Comparison of ENCODE assay signal across 11 mouse cellular contexts in genomic region chr4:155651553-155652269, GRCm38 (mm10). TPM values are rescaled to one million over a fixed set of nuclear protein-coding genes. Genes with fewer than 3 reads are reported as not detected.
DNase-seq lines count a peak whose midpoint lies in the region; ATAC-seq lines count a peak whose summit lies in the region.
"Had no signal": no experiment of that assay in that cellular context is flagged by ENCODE, and none has a peak within 500 bp of the region (broad histone marks: within the 10 kb centered on the region; RNA-seq: fewer than 3 reads in every experiment).

No protein-coding gene starts in this region.

- H3K4me2 ChIP-seq in neural tube, embryonic 12.5 days (replicated peaks): peak overlapping the region; percentile 73; the same call in 1 of the 2 replicates
- no peak overlapping the region for H3K4me2 ChIP-seq in neural tube, embryonic 15.5 days
- peak overlapping the region; percentile 93; the same call in 1 of the 2 replicates for H3K4me2 ChIP-seq in limb, embryonic 12.5 days
- H3K4me2 ChIP-seq in hindbrain, embryonic 12.5 days (replicated peaks): no peak overlapping the region

- H3K27me3 ChIP-seq in neural tube, embryonic 12.5 days (replicated peaks): peaks cover 64% of the 10 kb centered on the region
- H3K27me3 ChIP-seq in neural tube, embryonic 15.5 days (replicated peaks): peaks cover 68% of the 10 kb centered on the region
- peaks cover 62% of the 10 kb centered on the region for H3K27me3 ChIP-seq in limb, embryonic 12.5 days
- peaks cover 64% of the 10 kb centered on the region for H3K27me3 ChIP-seq in hindbrain, embryonic 12.5 days

- no peak overlapping the region for H3K4me3 ChIP-seq in neural tube, embryonic 12.5 days
- H3K4me3 ChIP-seq in neural tube, embryonic 15.5 days (replicated peaks): no peak overlapping the region
- H3K4me3 ChIP-seq in limb, embryonic 12.5 days (replicated peaks): 0 out of 2 replicates have a peak overlapping the region, but pooled peaks have one; percentile 50
- no peak overlapping the region for H3K4me3 ChIP-seq in hindbrain, embryonic 12.5 days
- H3K4me3 ChIP-seq: erythroblast, embryonic 14.5 days had no signal

- ATAC-seq in neural tube, embryonic 12.5 days (ENCODE audit: low FRiP score, low read depth): no peak
- no peak for ATAC-seq in neural tube, embryonic 15.5 days (ENCODE audit: low FRiP score)
- ATAC-seq in limb, embryonic 12.5 days (ENCODE audit: insufficient number of reproducible peaks, insufficient read depth, low FRiP score, low TSS enrichment, low read depth): no peak
- ATAC-seq in hindbrain, embryonic 12.5 days (ENCODE audit: low FRiP score): no peak

- no peak overlapping the region for H3K9ac ChIP-seq in neural tube, embryonic 12.5 days
- no peak overlapping the region for H3K9ac ChIP-seq in neural tube, embryonic 15.5 days (replicated peaks)
- H3K9ac ChIP-seq in limb, embryonic 12.5 days (replicated peaks): no peak overlapping the region; the same call in 1 of the 2 replicates
- H3K9ac ChIP-seq in hindbrain, embryonic 12.5 days: no peak overlapping the region

- peak; percentile 58 to 63 for DNase-seq in heart, adult 9 months (ENCODE audit: low spot score in 2 of 2)
- peak; percentile 77 for DNase-seq in testis, postnatal 14 days (ENCODE audit: low spot score)
- no peak for DNase-seq in right cerebral cortex, postnatal 25 days
- no peak for DNase-seq in frontal cortex, adult 2 months (ENCODE audit: extremely low spot score in 1 of 2, low spot score in 1 of 2)
- DNase-seq: layer of hippocampus, postnatal 36 days had no signal

- peaks cover 58% of the 10 kb centered on the region for H3K36me3 ChIP-seq in neural tube, embryonic 12.5 days
- H3K36me3 ChIP-seq in neural tube, embryonic 15.5 days: peaks cover 66% of the 10 kb centered on the region
- peaks cover 60% of the 10 kb centered on the region for H3K36me3 ChIP-seq in limb, embryonic 12.5 days
- peaks cover 55% of the 10 kb centered on the region for H3K36me3 ChIP-seq in hindbrain, embryonic 12.5 days

- 64% methylated on average over 15 of the region's 15 CpGs for WGBS in neural tube, embryonic 12.5 days
- 65% methylated on average over 15 of the region's 15 CpGs for WGBS in neural tube, embryonic 15.5 days
- WGBS in limb, embryonic 12.5 days: 64% methylated on average over 15 of the region's 15 CpGs
- WGBS in hindbrain, embryonic 12.5 days: 64% methylated on average over 15 of the region's 15 CpGs

- no peaks in the 10 kb centered on the region for H3K9me3 ChIP-seq in neural tube, embryonic 12.5 days
- no peaks in the 10 kb centered on the region for H3K9me3 ChIP-seq in neural tube, embryonic 15.5 days (replicated peaks)
- H3K9me3 ChIP-seq in limb, embryonic 12.5 days: no peaks in the 10 kb centered on the region
- H3K9me3 ChIP-seq in hindbrain, embryonic 12.5 days (replicated peaks): no peaks in the 10 kb centered on the region
- H3K9me3 ChIP-seq: neural tube, embryonic 13.5 days had no signal

- H3K4me1 ChIP-seq in neural tube, embryonic 12.5 days: peaks cover 28% of the 10 kb centered on the region
- H3K4me1 ChIP-seq in neural tube, embryonic 15.5 days: peaks cover 31% of the 10 kb centered on the region
- H3K4me1 ChIP-seq in limb, embryonic 12.5 days (replicated peaks): peaks cover 36% of the 10 kb centered on the region
- peaks cover 32% of the 10 kb centered on the region for H3K4me1 ChIP-seq in hindbrain, embryonic 12.5 days

- H3K27ac ChIP-seq in neural tube, embryonic 12.5 days: no peak overlapping the region
- no peak overlapping the region for H3K27ac ChIP-seq in neural tube, embryonic 15.5 days (replicated peaks)
- no peak overlapping the region for H3K27ac ChIP-seq in limb, embryonic 12.5 days
- no peak overlapping the region for H3K27ac ChIP-seq in hindbrain, embryonic 12.5 days
- H3K27ac ChIP-seq: neural tube, embryonic 13.5 days had no signal

RNA-seq across cellular contexts. Expression of gene Mmp23, which starts 1.5 kb away (rescaled TPM):
- 3.9 and 4.3 TPM in 2 replicates for polyA plus RNA-seq in neural tube, embryonic 12.5 days (2016; fragmentation: Nextera tagmentation; extraction: Ambion mirVana)
- polyA plus RNA-seq in neural tube, embryonic 15.5 days (2015; fragmentation: Nextera tagmentation; extraction: Ambion mirVana): 6.5 and 10.5 TPM in 2 replicates
- polyA plus RNA-seq in limb, embryonic 12.5 days (2016; fragmentation: Nextera tagmentation; extraction: Ambion mirVana): 16.0 and 16.3 TPM in 2 replicates
- 4.6 TPM in 2 replicates for polyA plus RNA-seq in frontal cortex, adult 2 months (2012; rRNA removed)
- 3.9 and 5.9 TPM in 2 replicates for polyA plus RNA-seq in hindbrain, embryonic 12.5 days (2016; fragmentation: Nextera tagmentation; extraction: Ambion mirVana)
- polyA plus RNA-seq: erythroblast, embryonic 14.5 days had no signal

RNA-seq across cellular contexts. Expression of gene Gm10563, which starts 6.5 kb away (rescaled TPM):
- not detected in 2 replicates for polyA plus RNA-seq in neural tube, embryonic 12.5 days (2016; fragmentation: Nextera tagmentation; extraction: Ambion mirVana)
- polyA plus RNA-seq in neural tube, embryonic 15.5 days (2015; fragmentation: Nextera tagmentation; extraction: Ambion mirVana): not detected in 2 replicates
- not detected in 2 replicates for polyA plus RNA-seq in limb, embryonic 12.5 days (2016; fragmentation: Nextera tagmentation; extraction: Ambion mirVana)
- polyA plus RNA-seq in frontal cortex, adult 2 months (2012; rRNA removed): not detected in 2 replicates
- not detected in 2 replicates for polyA plus RNA-seq in hindbrain, embryonic 12.5 days (2016; fragmentation: Nextera tagmentation; extraction: Ambion mirVana)
- polyA plus RNA-seq: erythroblast, embryonic 14.5 days; neural tube, embryonic 13.5 days had no signal

RNA-seq across cellular contexts. Expression of gene Mib2, which starts 17.3 kb away (rescaled TPM):
- 33.8 and 38.1 TPM in 2 replicates for polyA plus RNA-seq in neural tube, embryonic 12.5 days (2016; fragmentation: Nextera tagmentation; extraction: Ambion mirVana)
- 48.6 and 54.7 TPM in 2 replicates for polyA plus RNA-seq in neural tube, embryonic 15.5 days (2015; fragmentation: Nextera tagmentation; extraction: Ambion mirVana)
- 36.5 and 37.2 TPM in 2 replicates for polyA plus RNA-seq in limb, embryonic 12.5 days (2016; fragmentation: Nextera tagmentation; extraction: Ambion mirVana)
- 136 and 143 TPM in 2 replicates for polyA plus RNA-seq in frontal cortex, adult 2 months (2012; rRNA removed)
- 32.5 and 39.1 TPM in 2 replicates for polyA plus RNA-seq in hindbrain, embryonic 12.5 days (2016; fragmentation: Nextera tagmentation; extraction: Ambion mirVana)

RNA-seq across cellular contexts. Expression of gene Cdk11b, which starts 27.1 kb away (rescaled TPM):
- polyA plus RNA-seq in neural tube, embryonic 12.5 days (2016; fragmentation: Nextera tagmentation; extraction: Ambion mirVana): 76.8 and 79.5 TPM in 2 replicates
- polyA plus RNA-seq in neural tube, embryonic 15.5 days (2015; fragmentation: Nextera tagmentation; extraction: Ambion mirVana): 52.7 and 53.4 TPM in 2 replicates
- polyA plus RNA-seq in limb, embryonic 12.5 days (2016; fragmentation: Nextera tagmentation; extraction: Ambion mirVana): 78.4 and 82.4 TPM in 2 replicates
- 60.7 and 65.4 TPM in 2 replicates for polyA plus RNA-seq in frontal cortex, adult 2 months (2012; rRNA removed)
- polyA plus RNA-seq in hindbrain, embryonic 12.5 days (2016; fragmentation: Nextera tagmentation; extraction: Ambion mirVana): 85.3 and 86.8 TPM in 2 replicates

RNA-seq across cellular contexts. Expression of gene Fndc10, which starts 42.4 kb away (rescaled TPM):
- polyA plus RNA-seq in neural tube, embryonic 12.5 days (2016; fragmentation: Nextera tagmentation; extraction: Ambion mirVana): 10.6 and 11.6 TPM in 2 replicates
- polyA plus RNA-seq in neural tube, embryonic 15.5 days (2015; fragmentation: Nextera tagmentation; extraction: Ambion mirVana): 18.9 and 25.0 TPM in 2 replicates
- polyA plus RNA-seq in limb, embryonic 12.5 days (2016; fragmentation: Nextera tagmentation; extraction: Ambion mirVana): 9.3 and 11.2 TPM in 2 replicates
- 52.0 and 57.4 TPM in 2 replicates for polyA plus RNA-seq in frontal cortex, adult 2 months (2012; rRNA removed)
- polyA plus RNA-seq in hindbrain, embryonic 12.5 days (2016; fragmentation: Nextera tagmentation; extraction: Ambion mirVana): 10.4 and 10.9 TPM in 2 replicates

Comparison
In these comparisons a context has a peak if more than half of its experiments do, and no peak if none do; other contexts are left out.
1. H3K4me2 ChIP-seq: peak in neural tube, embryonic 12.5 days (single experiment) and limb, embryonic 12.5 days (single experiment); none in neural tube, embryonic 15.5 days (single experiment) and hindbrain, embryonic 12.5 days (single experiment).
2. DNase-seq: peak in heart, adult 9 months (2 of 2) and testis, postnatal 14 days (single experiment); none in right cerebral cortex, postnatal 25 days (single experiment) and frontal cortex, adult 2 months (0 of 2).